Mouse (Mus musculus) megakaryocyte, embryonic 14.5 days (primary cell): ENCODE measurements around the gene Ddx55.

Source experiments
- FLI1 ChIP-seq: IDR thresholded peaks from 2 replicates; pipeline ENCODE4 v1.6.1; 2012; ENCODE audit warnings: low read length, inconsistent platforms, mixed read lengths
- GATA1 ChIP-seq: IDR thresholded peaks from 3 replicates; pipeline ENCODE4 v1.6.1; 2012; ENCODE audit warnings: mixed read lengths, low read length, inconsistent platforms, borderline replicate concordance

GRCm38 (mm10) chr5:124605041-124605622, 52.5 kb downstream of the Ddx55 start:
- TF ChIP-seq GATA1 (no peak), FLI1 (no peak)
